Mouse (Mus musculus): ENCODE data around the gene Ubl5. TPM values are rescaled to one million over a fixed set of nuclear protein-coding genes. Genes with fewer than 3 reads are reported as not detected.

Ubl5 gene
- polyA plus RNA-seq (2014; fragmentation: Illumina TruSeq; extraction: RNeasy Lipid Tissue Mini Kit (QIAGEN cat#74804); ENCODE audit: low read depth, low replicate concordance), result 53.6 TPM

DNA sequence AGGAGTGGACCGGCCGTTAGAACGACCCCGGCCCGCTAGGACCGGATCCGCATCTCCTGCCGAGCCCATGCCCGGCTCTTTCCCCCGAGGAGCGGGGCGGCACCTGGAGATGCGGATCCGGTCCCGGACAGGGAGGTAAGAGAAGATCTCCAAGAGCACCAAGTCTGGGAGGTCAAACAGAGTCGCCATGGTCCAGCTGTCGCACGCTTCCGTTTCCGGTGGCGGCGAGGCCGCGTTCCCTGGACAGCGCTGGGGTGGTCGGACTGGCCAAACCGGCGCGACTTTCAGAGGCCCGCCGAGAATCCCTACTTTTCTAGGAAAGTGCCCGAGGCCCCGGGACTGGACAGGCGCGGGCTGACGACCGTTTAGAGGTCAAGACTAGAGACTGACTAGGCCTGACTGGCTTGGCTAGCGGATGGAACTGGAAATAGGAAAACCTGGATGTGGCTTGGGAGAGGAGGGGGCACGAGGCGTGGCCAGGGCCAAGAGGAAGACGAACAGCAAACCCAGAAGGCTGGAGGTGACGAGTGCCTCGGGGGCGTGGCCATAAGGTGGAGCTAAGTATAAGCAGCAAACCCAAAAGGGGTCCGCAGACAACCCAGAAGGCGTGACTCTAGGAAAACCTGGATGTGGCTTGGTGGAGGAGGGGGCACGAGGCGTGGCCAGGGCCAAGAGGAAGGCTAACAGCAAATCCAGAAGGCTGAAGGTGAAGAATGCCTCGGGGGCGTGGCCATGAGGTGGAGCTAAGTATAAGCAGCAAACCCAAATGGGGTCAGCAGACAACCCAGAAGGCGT is at the start of gene Ubl5:
Gene Ubl5, plus strand, starts transcription at position 778 of the 795 bp plus-strand sequence.

DNA sequence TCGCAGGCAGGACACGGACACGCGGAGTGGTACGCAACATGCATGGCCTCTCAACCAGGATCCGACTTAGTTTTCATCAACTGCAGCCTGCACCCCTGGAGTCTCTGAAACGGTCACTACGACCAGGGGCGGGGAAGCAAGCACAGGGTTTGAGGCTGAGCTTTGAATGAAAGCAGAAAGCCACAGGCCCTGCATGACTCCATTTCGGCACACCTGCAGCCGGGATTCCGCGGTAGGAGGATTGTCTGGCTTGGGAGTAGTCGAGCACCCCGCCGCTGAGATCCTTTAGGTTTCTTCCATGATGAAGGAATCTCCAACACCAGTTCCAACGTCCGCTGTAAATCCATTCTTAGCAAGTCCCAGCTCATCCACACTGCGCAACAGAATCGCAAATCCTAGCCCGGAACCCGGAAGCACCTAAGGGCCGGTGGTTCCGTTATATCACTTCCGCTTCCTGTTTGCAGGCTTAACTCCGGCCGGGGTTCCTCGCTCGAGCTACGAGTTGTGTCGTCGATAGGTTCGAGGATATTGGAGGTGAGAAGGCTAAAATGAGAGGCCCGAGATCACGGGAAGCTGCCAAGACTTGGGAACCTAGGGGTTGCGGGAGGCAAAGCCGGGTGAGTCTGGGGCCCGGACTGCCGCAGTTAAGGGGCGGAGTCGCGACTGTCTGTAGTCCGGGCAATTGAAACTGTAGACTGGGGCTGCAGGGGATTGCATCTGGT is 1.8 kb downstream of the Ubl5 start, which contains the start of gene Fbxl12:
Gene Fbxl12, minus strand, starts transcription at position 408 of the 722 bp plus-strand sequence.

GRCm38 (mm10) chr9:20651602-20652259 is 9.1 kb downstream of the Ubl5 start, which contains the start of gene Pin1:
Pin1 (plus strand) TSS chr9:20652095.

Other genes with a start within 250 kb of the Ubl5 start
- 10.2 TPM for gene Zfp26, start 182.7 kb upstream of the Ubl5 start, polyA plus RNA-seq (2014; fragmentation: Illumina TruSeq; extraction: RNeasy Lipid Tissue Mini Kit (QIAGEN cat#74804); ENCODE audit: low read depth, low replicate concordance)
- 20.6 TPM for gene Zfp426, start 150.1 kb upstream of the Ubl5 start, polyA plus RNA-seq (2014; fragmentation: Illumina TruSeq; extraction: RNeasy Lipid Tissue Mini Kit (QIAGEN cat#74804); ENCODE audit: low read depth, low replicate concordance)
- gene Zfp266, start 121.5 kb upstream of the Ubl5 start, polyA plus RNA-seq (2014; fragmentation: Illumina TruSeq; extraction: RNeasy Lipid Tissue Mini Kit (QIAGEN cat#74804); ENCODE audit: low read depth, low replicate concordance), result 18.5 TPM
- gene Zfp846, start 61.6 kb upstream of the Ubl5 start, polyA plus RNA-seq (2014; fragmentation: Illumina TruSeq; extraction: RNeasy Lipid Tissue Mini Kit (QIAGEN cat#74804); ENCODE audit: low read depth, low replicate concordance), result 7.8 TPM
- 2.0 TPM for gene Fbxl12, start 1.9 kb downstream of the Ubl5 start, polyA plus RNA-seq (2014; fragmentation: Illumina TruSeq; extraction: RNeasy Lipid Tissue Mini Kit (QIAGEN cat#74804); ENCODE audit: low read depth, low replicate concordance)
- gene Pin1, start 9.2 kb downstream of the Ubl5 start, polyA plus RNA-seq (2014; fragmentation: Illumina TruSeq; extraction: RNeasy Lipid Tissue Mini Kit (QIAGEN cat#74804); ENCODE audit: low read depth, low replicate concordance), result 0.50 TPM
- not detected for gene Olfm2, start 103.5 kb downstream of the Ubl5 start, polyA plus RNA-seq (2014; fragmentation: Illumina TruSeq; extraction: RNeasy Lipid Tissue Mini Kit (QIAGEN cat#74804); ENCODE audit: low read depth, low replicate concordance)
- 0.19 TPM for gene Col5a3, start 172.2 kb downstream of the Ubl5 start, polyA plus RNA-seq (2014; fragmentation: Illumina TruSeq; extraction: RNeasy Lipid Tissue Mini Kit (QIAGEN cat#74804); ENCODE audit: low read depth, low replicate concordance)
- gene Rdh8, start 175.6 kb downstream of the Ubl5 start, polyA plus RNA-seq (2014; fragmentation: Illumina TruSeq; extraction: RNeasy Lipid Tissue Mini Kit (QIAGEN cat#74804); ENCODE audit: low read depth, low replicate concordance), result not detected
- 19.2 TPM for gene A230050P20Rik, start 225.8 kb downstream of the Ubl5 start, polyA plus RNA-seq (2014; fragmentation: Illumina TruSeq; extraction: RNeasy Lipid Tissue Mini Kit (QIAGEN cat#74804); ENCODE audit: low read depth, low replicate concordance)
- gene Angptl6, start 236.8 kb downstream of the Ubl5 start, polyA plus RNA-seq (2014; fragmentation: Illumina TruSeq; extraction: RNeasy Lipid Tissue Mini Kit (QIAGEN cat#74804); ENCODE audit: low read depth, low replicate concordance), result 0.58 TPM
- 0.50 TPM for gene Ppan, start 245.3 kb downstream of the Ubl5 start, polyA plus RNA-seq (2014; fragmentation: Illumina TruSeq; extraction: RNeasy Lipid Tissue Mini Kit (QIAGEN cat#74804); ENCODE audit: low read depth, low replicate concordance)

Measured in liver, adult 10 weeks (tissue).